Mouse (Mus musculus) neutrophil, adult 5-6 weeks (primary cell): ENCODE measurements around the gene Srp54a. TPM values are rescaled to one million over a fixed set of nuclear protein-coding genes. Genes with fewer than 3 reads are reported as not detected.
"Not testable (repeated sequence)": the region's sequence is repeated elsewhere in the genome, so short reads cannot be mapped to it uniquely, and the experiment has no call there.

Experiments
- ATAC-seq: fragments of 151-379, 151-347 bp; 2 replicates; pipeline ENCODE4 v1.8.0; 2017; ENCODE audit warnings: mild to moderate bottlenecking, moderate TSS enrichment; ENCODE audit not compliant: insufficient number of reproducible peaks, poor library complexity, low FRiP score, severe bottlenecking; ENCODE audit errors: extremely low read depth
- total RNA-seq: library from RNA; stranded (forward); fragments of 200-1000 nt; gene quantifications from 2 replicates; pipeline ENCODE4 v1.2.3, GENCODE M21; 2017

The Srp54a gene
- total RNA-seq, 1 experiment from 2014 or later, result 156 TPM

DNA sequence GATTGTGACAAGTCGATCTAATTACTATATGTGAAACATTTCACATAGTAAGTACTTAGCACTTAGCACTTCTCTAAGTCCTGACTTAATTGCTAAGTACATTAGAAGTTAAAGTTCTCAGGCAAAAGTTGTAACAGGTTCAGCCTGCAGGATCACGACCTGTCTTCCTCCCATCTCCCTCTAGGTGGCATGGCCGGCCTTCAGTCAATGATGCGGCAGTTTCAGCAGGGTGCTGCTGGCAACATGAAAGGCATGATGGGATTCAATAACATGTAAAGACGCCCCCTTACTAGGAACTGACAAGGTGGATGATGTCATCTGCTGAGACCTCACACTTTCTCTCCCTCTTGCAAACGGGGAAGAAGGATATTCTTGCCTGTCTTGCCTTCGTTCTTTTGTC, 32.6 kb downstream of the Srp54a start:
- ATAC-seq, result peak; percentile 38; the same call in 1 of the 2 replicates

DNA sequence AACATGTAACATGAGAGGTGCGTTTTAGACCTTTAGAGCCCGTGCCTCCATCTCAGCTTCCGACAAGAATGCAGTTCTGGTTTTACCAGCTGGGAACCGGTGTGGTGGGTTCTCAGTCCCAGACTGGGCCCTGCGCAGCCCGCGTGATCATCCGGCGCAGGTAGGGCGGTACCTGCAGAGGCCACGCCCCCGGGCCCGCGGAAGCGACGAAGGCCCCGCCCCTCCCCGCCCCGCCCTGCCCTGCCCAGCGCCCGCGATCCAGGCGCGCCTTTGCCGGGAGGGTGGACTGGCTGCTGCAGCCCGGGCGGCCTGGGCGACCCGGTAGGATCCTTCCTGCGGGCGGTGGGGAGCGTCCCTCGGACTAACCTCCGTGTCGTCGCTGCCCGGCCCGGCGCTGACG, 44.2 kb downstream of the Srp54a start, which contains the start of gene Fam177a:
Fam177a (plus strand) TSS at position 228 of the 400 bp plus-strand sequence.
- peak; percentile 80 for ATAC-seq

DNA sequence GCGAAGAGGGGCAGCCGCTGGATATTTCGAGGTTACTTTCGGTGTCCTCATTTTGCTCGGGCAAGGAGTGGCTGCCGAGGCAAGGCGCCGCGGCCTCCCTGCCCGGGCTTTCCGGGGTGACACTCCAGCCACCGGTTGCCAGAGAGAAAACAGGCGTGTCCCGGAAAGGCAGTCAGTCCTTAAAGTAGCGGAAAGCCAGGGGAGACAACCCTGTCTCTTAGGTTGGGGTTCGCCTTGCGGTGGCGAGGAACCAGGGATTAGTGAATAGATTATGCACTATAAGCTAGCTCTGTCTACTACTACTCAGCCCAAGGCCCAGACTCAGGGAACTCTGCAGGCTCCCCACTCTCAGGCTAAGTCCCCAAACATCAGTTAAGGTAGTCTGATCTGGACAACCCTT, 44.7 kb downstream of the Srp54a start:
- peak; percentile 23; the same call in 1 of the 2 replicates for ATAC-seq

DNA sequence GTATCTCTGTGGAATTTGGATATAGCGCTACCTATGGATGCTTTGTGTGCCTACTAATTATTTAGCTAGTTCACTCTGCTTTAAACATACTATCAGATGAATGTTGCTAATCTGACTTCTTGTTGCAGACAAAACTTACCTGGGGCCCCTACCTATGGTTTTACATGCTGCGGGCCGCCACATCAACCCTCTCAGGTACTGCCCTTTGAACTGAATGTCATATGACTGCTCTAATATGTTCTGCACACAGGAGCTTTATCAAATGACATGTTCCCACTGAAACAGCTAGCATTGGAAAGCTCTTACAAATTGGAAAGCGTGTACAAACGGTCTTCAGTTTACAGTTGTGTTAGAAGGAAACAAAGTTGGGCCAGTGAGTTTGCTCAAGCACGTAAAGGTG, 55.5 kb downstream of the Srp54a start:
- ATAC-seq, result not testable (repeated sequence)

DNA sequence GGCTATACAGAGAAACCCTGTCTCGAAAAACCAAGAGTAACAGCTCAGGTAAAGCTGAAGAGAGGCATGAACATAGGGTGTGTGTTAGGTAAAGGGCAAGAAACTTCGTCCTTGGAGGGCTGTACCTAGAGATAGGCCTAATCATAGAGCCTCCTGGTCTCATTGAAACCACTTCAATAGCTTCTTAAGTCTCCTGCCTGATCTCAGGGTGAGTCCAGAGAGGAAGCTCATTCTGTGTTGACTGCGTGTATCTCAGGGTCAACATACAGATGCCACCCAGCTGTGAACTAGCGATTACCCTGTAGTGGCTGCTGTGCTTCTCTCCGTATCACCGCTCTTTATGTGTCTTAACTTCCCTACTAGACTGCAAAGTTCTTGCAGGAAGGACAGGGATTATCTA, 57.8 kb downstream of the Srp54a start:
- ATAC-seq, result not testable (repeated sequence)

DNA sequence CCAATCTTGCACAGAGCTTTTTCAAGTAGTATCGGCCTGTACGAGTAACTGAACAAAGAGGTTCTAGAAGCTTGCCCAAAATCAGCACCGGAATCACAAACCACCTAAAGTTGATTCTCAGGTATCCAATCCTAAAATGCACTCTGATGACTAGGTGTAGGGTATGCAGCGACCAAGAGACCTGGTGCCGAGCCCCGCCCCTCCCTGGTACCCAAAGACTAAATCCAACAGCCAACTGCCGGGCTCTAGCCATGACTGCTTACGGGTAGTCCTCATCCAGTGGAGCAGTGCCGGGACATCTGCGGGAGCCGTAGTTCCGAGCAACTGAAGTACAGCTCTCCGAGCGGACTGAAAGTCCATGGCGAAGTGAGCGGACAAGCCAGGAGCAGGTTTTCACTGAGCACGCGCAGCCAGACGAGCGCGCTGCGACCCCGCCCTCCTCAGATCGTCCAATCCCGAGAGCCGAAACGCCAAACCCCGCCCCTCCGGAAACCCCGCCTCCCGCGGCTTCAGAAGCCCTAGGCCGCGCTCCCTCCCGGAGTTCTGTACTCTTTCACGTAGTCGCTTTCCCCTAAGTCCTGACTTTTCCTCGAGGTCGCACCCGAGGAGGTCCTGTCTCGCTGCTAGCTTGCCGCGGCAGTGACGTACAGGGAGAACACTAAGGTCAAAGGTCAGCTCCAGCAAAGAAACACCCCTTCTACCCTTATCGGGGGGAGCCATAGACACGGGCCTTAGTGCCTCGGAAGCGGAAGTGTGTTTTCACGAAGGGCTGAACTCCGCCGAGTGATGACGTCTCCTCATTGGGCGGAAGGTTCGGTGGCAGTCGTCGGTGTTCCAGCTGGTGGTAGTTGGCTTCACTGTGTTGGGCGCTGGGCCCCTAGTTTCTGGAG, 74.7 kb downstream of the Srp54a start, which contains the start of gene Srp54b:
Srp54b (plus strand) TSS at position 546 of the 890 bp plus-strand sequence.
- ATAC-seq, result peak; percentile 93

DNA sequence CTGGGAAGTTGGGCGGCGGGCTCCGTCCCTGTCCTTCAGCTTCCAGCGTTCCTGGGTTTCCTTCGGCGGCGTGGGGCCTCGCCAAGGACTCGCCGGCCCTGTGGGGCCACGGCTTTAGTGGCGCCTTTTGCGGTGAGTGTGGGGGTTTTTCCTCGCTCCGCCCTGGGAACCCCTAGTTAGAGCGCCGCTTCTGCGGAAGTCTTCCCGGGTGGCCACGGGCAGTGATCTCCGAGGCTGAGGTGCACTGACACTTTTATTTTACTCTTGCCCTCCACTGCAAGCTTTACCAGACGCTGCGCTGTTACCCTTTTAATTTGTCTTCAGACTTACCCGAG, 75.4 kb downstream of the Srp54a start:
- peak; percentile 14; the same call in 1 of the 2 replicates for ATAC-seq

Other genes starting within 250 kb of the Srp54a start
- 25.7 and 33.4 TPM in 2 replicates for gene Cfl2, start 217.4 kb upstream of the Srp54a start, total RNA-seq
- gene Gm20403, start 93.7 kb upstream of the Srp54a start, total RNA-seq, result not detected in 2 replicates
- 143 and 145 TPM in 2 replicates for gene Baz1a, start 65.9 kb upstream of the Srp54a start, total RNA-seq
- gene 2700097O09Rik, start 152 bp upstream of the Srp54a start, total RNA-seq, result 6.5 and 9.2 TPM in 2 replicates
- 17.1 and 21.3 TPM in 2 replicates for gene Fam177a, start 44.2 kb downstream of the Srp54a start, total RNA-seq
- gene Srp54b, start 74.8 kb downstream of the Srp54a start, total RNA-seq, result 58.5 and 70.8 TPM in 2 replicates
- 7.7 and 15.5 TPM in 2 replicates for gene 1700047I17Rik2, start 119.3 kb downstream of the Srp54a start, total RNA-seq
- gene Srp54c, start 149.9 kb downstream of the Srp54a start, total RNA-seq, result 74.8 and 79.0 TPM in 2 replicates
- 6.3 and 8.8 TPM in 2 replicates for gene 1110008L16Rik, start 219.3 kb downstream of the Srp54a start, total RNA-seq
- 24.4 and 25.4 TPM in 2 replicates for gene Ppp2r3c, start 222.7 kb downstream of the Srp54a start, total RNA-seq